Mouse (Mus musculus) fibroblast of lung, adult 2 months (primary cell): Measurements from ENCODE around the gene Lmx1b.

Experiments
- DNase-seq: peaks from one replicate; pipeline ENCODE4 v3.0.0-alpha.2; 2011; ENCODE audit warnings: low read depth

Gene Lmx1b

DNA sequence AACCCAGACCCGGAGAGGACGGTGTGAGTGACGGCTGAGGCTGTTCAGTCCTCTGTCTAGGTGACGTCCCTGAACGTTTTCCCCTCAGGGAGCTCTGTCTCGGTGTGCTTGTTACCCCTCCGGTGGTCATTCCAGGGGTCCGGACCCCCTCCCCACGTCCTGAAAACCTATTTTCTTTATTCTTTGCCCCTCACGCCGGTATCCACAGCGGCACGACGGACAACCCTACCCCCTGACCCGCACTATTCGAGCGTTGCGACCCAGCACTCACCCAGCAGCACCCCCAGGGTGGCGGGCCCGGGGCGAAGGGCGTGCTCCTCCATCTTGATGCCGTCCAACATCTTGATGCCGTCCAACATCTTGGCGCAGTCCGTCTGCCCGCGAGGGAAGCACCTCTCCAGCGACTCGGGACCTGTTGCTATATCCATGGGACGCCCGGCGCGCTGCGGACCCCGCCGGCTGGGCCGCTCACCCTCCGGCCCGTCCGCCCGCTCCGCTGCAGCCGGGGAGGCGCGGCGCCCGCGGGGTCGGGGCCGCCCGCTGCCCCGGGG lies at the start of gene Lmx1b:
Gene Lmx1b (minus strand): TSS at position 341 of the 551 bp plus-strand sequence.
- no peak for DNase-seq

DNA sequence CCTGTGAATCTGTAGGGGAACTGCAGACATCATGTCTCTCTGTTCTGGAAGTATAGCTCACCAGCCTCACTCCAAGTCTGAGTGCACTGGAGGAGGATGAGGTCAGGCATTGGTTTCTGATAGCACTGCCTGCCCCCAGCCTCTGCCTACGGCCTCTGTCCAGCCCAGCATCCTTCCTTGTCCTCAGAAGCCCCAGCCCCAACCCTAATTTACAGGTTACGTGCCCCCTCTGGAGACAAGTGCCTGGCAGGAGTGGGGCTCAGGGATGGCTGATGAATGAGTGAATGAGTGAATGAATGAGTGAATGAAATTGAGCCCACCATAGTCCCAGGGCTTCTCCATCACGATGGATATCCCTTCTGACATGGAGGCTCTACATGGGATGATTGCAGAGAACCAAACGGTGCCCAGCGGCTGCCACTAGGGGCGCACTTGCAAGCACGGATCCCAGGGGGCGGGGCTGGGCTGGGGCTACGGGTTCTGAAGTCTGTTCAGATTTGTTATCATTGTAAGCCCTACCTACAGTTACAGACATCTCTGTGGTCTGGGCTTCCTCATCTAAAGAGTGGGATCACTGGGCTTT lies 49.7 kb upstream of the Lmx1b start:
- DNase-seq = no peak

DNA sequence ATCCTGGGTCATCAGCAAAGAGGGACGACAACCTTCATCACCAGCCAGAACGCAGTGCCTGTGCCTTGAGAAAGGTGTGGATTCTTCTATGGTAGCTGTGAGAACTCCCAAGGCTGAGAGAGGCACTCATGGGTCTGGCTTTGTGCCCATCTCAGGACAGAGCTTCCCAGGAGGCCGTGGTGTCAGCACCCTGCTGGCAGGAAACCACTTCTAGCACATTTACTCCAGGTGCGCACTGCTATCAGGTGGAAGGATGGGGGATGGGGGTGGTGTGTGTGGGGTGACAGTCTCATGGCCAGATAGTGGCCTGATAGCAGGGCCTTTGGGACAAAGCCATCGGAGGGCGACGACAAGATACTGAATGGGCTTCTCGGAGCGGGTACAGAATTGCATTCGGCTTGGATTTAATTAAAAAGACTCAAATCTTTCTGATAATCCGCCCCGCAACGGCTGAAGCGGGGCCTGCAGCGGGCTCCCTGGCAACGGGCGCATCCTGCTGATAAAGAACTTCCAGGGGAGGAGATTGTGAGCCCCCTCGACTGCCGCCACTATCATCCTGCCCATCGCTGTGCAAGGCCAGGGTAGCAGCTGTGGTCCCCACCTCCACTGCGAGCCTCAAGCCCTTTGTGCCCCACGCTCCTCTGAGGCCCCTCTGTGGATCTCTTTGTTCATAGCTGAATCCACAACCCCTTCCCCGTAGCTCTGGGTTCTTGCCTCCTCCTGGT lies 49.0 kb upstream of the Lmx1b start:
- no peak for DNase-seq

DNA sequence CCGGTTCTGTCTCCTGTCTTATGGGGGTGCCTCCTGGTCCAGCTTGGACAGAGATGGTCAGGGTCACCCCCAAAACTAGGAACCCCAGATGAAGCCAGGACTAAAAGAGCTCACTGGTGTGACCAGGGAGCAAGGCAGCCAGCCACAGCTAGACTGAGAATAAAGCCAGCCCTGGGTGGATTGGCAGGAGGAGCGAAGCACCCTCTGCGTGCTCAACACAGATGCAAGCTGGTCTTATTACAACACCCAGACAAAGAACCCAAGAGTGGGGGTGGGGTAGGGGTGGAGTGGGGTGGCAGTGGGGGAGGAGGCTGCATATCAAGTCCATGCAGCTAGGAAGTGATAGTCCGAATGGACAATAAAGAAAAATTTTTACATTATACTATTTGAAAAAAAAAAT lies 43.3 kb upstream of the Lmx1b start:
- no peak for DNase-seq

DNA sequence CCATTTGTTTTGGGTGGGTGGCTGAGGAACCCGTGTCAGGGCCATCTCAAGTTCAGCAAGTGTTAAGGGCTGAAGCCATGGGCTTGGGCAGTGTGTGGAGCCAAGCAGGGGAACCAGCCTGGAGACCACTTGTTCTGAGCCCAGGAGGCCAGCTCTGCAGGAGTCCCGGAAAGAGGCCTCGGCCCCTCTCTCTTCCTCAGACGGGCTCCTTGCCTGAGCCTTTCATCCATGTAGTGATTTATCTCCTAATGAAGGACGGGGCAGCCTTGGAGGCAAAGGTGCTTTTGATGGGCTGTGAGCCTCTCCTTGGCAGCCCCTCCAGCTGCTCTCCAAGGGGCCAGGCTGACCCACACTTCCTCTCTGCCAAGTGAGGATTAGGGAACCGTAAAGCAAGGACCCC lies 42.8 kb upstream of the Lmx1b start:
- DNase-seq = no peak

- peak; percentile 14 for DNase-seq
Measured at GRCm38 (mm10) chr2:33682219-33682618, 41.9 kb upstream of the Lmx1b start.

DNA sequence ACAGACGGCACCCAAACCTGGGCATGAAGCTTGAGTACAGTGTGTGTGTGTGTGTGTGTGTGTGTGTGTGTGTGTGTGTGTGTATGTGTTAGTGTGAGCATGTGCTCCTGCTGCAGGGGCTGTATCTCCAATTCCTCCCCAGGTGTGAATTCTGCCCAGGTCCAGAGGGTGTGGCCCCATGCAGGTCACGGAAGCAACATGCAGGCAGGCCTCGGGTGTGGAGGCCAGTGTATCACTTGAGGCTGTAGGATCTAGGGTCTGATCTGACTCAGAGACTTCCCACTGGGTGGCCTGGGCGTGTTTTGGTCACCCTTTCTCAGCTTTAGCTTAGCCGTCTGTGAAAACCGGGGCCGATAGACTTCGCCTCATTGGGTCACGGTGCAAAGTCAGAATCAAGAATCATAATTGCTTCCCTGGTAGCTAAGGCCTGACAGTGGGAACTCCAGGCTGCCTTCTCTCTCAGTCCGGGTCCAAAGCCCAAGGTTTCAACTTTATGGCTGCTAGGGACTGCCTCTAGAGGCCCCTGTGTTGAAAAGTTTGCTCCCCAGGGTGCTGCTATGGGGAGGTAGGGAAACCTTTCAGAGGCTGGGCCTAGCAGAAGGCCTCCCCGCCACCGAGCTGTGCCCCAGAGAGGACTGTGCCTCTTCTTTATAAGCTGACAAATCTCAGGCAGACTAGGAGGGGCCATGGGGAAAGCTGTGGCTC lies 38.8 kb upstream of the Lmx1b start:
- no peak for DNase-seq

- DNase-seq = no peak
Measured at GRCm38 (mm10) chr2:33672701-33673472, 32.6 kb upstream of the Lmx1b start.

- DNase-seq = no peak
Measured at GRCm38 (mm10) chr2:33668741-33669140, 28.4 kb upstream of the Lmx1b start.

- no peak for DNase-seq
Measured at GRCm38 (mm10) chr2:33666388-33666945, 26.2 kb upstream of the Lmx1b start.

DNA sequence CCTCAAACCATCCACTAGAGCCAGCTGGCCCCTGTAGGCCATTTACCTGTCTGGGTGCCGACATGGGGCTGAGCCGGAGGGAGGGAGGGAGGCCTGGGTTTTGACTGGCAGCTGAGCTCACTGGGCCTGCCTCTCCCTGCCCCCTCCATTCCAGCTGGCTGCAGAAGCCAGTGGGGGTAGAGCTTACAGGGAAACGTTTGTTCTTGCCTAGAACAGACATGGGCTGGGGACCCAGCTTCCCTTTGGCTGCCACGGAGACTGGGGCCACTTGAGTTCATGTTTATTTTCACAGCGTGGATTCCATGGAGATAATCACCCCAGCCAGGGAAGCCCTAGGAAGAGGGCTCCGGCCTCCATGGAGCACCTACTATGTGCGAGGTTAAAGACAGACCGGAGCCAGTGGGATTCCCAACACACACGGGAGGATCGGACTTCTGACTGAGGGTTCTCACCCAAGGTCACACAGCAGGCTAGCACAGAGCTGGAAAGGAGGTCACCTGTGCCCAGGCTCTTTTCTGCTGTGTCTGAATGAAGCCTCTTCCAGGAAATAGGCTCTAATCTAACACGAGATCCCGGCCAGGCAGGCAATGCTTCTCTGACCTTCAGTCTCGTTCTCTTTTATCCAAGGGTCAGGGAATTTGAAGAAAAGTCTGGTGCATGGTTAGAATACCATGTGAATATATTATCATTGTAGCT lies 25.2 kb upstream of the Lmx1b start:
- no peak for DNase-seq

DNA sequence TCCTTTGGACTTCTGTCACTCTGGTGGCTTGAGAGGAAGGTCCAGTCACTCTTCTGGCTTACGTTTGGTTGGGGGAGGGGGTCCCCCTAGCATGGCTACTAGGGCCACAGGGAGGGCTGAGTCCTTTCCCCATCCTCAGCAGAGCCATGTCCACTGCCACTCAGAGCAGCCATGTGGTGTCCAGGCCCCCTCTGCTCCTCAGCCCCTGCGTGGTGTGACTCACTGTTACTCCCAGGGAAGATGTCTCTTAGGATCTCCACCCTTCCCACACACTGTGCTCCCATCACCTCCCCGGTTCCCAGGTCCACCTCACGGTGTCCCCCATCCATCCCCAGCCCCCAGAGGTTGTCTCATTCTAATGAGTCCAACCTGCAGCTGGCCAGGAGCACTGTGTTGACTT lies 24.4 kb upstream of the Lmx1b start:
- DNase-seq = no peak

DNA sequence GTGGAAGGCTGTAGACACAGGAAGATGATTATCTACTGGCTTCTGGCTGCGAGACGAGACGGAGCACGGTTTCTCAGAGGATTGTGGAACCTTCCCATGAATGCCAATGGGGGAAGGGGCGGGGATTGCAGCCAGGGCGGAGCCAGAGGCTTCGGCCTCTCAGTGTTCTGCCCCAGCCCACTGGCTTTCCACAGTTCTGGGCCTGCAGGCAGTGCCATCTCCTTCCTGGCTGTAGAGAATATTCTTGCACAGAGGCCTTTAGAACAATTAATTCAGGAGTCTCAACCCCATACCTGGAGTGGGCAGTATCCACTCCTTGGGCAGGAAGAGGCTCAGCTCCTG lies 18.9 kb upstream of the Lmx1b start:
- no peak for DNase-seq

GRCm38 (mm10) chr2:33658602-33659287 lies 18.4 kb upstream of the Lmx1b start:
- DNase-seq = no peak

DNA sequence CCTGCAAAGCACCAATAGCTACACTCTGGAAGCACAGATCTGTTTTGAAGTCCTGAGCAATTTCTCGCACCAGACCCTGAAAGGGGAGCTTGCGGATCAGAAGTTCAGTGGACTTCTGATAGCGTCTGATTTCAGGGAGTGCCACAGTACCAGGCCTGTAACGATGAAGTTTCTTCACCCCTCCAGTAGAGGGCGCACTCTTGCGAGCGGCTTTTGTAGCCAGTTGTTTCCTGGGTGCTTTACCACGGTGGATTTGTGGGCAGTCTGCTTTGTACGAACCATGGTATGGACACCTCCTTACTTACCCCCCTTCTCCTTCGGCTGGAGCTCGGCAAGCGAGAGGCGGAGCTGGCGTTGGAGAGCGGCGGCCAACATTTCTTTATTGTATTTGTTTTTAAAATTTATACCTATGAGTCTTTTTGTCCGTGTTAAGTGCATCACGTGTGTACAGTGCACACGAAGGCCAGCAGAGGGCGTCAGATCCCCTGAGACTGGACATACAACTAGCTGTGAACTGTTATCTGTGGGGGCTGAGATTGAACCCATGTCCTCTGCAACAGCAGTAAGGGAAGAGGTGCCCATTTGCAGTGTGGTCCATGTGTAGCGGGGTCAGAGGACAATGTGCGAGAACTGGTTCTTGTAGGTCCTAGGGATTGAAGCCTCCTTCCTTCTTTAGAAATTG lies 12.3 kb upstream of the Lmx1b start:
- no peak for DNase-seq

DNA sequence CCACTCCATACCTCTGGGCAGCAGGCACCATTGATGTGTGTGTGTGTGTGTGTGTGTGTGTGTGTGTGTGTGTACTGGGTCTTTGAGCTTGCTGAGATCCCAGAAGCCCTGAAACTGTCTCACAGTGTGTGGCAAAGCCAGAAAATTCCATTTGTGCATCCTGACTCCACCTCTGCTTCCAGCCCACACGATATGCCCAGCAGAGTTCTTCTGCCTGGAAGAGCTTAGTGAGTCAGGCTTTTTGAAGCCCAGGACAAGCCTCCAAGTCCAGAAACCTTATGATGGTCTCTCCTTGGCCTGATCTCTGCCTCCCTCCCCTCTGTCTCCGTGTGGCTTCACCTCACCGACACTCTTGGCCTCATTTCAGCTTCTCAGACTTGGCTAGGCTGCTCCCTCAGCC lies 9.1 kb upstream of the Lmx1b start:
- no peak for DNase-seq

DNA sequence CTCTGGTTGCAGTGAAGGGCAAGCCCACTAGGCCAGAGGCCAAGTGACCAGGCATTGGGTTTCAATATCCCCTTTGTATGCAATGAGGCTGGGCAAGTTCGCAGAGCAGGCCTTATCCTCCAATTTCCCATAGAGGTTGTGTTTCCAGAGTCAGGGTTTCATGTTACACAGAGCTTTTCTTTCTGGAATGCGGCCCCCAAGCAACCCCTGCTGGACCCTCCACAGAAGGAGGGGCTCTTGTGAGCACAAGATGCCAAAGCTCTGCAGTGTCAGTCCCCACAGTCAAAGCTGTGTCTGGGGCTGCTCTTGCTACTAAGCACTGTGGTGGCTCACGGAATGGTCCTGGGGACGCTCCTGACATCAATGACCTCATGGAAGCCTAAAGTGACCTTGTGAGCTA lies 8.6 kb upstream of the Lmx1b start:
- no peak for DNase-seq

DNA sequence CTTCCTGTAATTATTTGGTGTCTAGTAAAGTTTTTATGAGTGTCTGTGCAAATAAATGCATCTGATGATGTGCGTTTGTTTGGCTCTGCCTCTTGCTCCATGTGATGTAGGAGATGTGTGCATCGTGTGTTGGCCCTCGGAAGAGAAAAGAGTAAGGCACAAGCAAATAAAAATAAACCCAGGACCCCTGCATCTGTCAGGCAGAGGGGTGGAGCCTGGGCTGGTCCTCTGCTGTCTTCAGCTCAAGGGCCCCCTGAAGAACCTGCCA lies 5.9 kb upstream of the Lmx1b start:
- DNase-seq = no peak

DNA sequence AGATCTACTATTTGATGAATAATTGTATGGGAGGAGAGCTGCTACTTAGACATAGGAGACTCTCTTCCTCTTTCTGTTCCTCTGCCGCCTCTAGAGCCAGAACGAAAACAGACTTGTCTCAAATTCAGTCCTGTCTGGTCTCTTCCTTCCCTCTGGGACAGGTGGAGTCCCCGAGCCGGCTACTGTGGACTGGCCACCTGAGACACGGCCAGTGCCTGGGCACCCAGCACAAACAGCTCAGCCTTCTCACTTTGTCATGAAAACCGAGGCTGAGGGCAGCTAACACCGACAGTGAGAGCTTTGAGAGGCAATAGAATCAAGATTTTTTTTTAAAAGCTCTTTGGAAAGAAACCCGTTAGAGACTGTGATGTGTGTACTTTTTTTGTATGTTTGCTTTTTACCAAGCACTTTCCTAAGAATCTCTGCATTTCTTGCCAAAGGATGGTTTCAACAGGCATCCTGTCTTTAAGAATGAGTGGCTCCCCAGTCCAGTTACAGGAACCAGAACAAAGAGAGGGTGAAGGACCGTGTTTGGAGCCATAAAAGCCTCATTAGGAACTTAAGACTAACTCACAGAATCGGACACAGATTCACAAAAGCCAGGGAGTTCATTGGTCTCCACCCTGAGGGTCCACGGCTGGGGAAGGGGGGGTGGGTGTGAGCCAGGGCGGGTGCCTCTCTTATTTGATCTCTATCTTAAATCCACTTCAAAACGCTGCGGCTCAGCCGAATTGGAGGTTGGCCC lies 5.4 kb upstream of the Lmx1b start:
- no peak for DNase-seq
